Mouse (Mus musculus) ES-E14 (cell line): ENCODE data around the gene Gm49380.

Source experiments
- CHD2 ChIP-seq: IDR thresholded peaks from 2 replicates; pipeline ENCODE4 v1.6.1; 2014; ENCODE audit warnings: mild to moderate bottlenecking, low read depth, low read length, inconsistent platforms
- HCFC1 ChIP-seq: IDR thresholded peaks from 2 replicates; pipeline ENCODE4 v1.6.1; 2012; ENCODE audit warnings: low read length, inconsistent platforms, borderline replicate concordance; ENCODE audit not compliant: insufficient read depth
- MAFK ChIP-seq: IDR thresholded peaks from 2 replicates; pipeline ENCODE4 v1.6.1; 2014; ENCODE audit warnings: mild to moderate bottlenecking, low read depth, low read length, inconsistent platforms; ENCODE audit not compliant: insufficient read depth
- ZC3H11A ChIP-seq: IDR thresholded peaks from 2 replicates; pipeline ENCODE4 v1.6.1; 2012; ENCODE audit warnings: low read depth, mild to moderate bottlenecking, inconsistent platforms, low read length, borderline replicate concordance
- ZNF384 ChIP-seq: IDR thresholded peaks from 2 replicates; pipeline ENCODE4 v1.6.1; 2012; ENCODE audit warnings: low read depth, low read length, inconsistent platforms

DNA sequence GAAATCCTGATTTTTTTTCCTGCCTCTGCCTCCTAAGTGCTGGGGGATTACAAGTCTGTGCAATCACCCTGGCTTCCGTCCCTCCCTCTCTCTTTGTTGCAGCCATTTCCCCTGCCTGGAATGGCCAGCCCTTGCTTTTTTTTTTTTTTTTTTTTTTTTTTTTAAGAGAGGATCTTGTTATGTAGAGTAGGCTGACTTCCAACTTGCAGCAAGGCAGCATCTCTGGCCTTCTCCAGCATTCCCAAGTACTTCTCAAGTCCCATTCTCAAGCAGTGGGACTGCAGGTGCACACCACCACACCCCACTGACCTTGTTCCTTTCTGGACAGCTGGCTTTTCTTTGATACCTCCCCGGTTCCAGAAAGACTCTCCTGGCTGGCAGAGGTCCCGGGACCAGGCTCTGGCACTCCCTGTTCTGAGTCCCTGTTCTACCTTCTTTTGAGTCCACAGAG, 14.1 kb upstream of the Gm49380 start:
- TF ChIP-seq CHD2: no peak
- TF ChIP-seq MAFK: no peak
- no peak for TF ChIP-seq HCFC1
- no peak for TF ChIP-seq ZC3H11A
- peak; percentile 97 for TF ChIP-seq ZNF384
